Mouse (Mus musculus) liver, postnatal 0 days (tissue): ENCODE measurements at regions not wholly inside any gene's neighbourhood (a gene's known extent, or its start where the extent isn't known, plus 50 kb on each side); places are given as distances from the start of the nearest gene placed in this dataset.

Experiments used
- ATAC-seq: fragments of 200-750 bp; cut with Nextera tagmentation; 2 replicates; pipeline ENCODE4 v1.8.0; 2017; ENCODE audit warnings: mild to moderate bottlenecking, moderate library complexity
- DNase-seq: peaks from one replicate; pipeline ENCODE4 v3.0.0-alpha.2; 2016
- H3K27ac ChIP-seq: fragments of 300-500 bp; sonication (generic); 2 replicates; pipeline ENCODE4 v1.5.1; 2014; ENCODE audit warnings: antibody characterized with exemption, moderate library complexity, mild to moderate bottlenecking, low read depth
- H3K27me3 ChIP-seq: fragments of 300-500 bp; sonication (generic); 2 replicates; pipeline ENCODE4 v1.6.1; 2014; ENCODE audit warnings: low read length, control low read depth, mixed read lengths; ENCODE audit not compliant: insufficient read depth
- H3K36me3 ChIP-seq: fragments of 300-500 bp; sonication (generic); replicated peaks from 2 replicates; pipeline ENCODE4 v1.6.1; 2014; ENCODE audit warnings: mild to moderate bottlenecking, control low read depth, low read length, moderate library complexity, mixed read lengths; ENCODE audit not compliant: insufficient read depth
- H3K4me1 ChIP-seq: fragments of 300-500 bp; sonication (generic); 2 replicates; pipeline ENCODE4 v1.6.1; 2014; ENCODE audit warnings: antibody characterized with exemption, mild to moderate bottlenecking, control low read depth; ENCODE audit not compliant: insufficient read depth
- H3K4me2 ChIP-seq: fragments of 300-500 bp; sonication (generic); 2 replicates; pipeline ENCODE4 v1.6.1; 2014; ENCODE audit warnings: low read depth, mild to moderate bottlenecking, low read length, moderate library complexity, mixed read lengths
- H3K4me3 ChIP-seq: fragments of 300-500 bp; sonication (generic); 2 replicates; pipeline ENCODE4 v1.5.1; 2014; ENCODE audit warnings: low read depth, low read length
- H3K9ac ChIP-seq: fragments of 300-500 bp; sonication (generic); replicated peaks from 2 replicates; pipeline ENCODE4 v1.6.1; 2014; ENCODE audit warnings: mild to moderate bottlenecking, moderate library complexity
- H3K9me3 ChIP-seq: fragments of 300-500 bp; sonication (generic); 2 replicates; pipeline ENCODE4 v1.6.1; 2016; ENCODE audit warnings: mild to moderate bottlenecking, control low read depth, low read length, mixed read lengths
- CTCF ChIP-seq: sonication (generic); IDR thresholded peaks from 2 replicates; pipeline ENCODE4 v1.5.1; 2016; ENCODE audit warnings: antibody characterized with exemption, low read depth
- EP300 ChIP-seq: IDR thresholded peaks from 2 replicates; pipeline ENCODE4 v1.6.1; 2016; ENCODE audit warnings: antibody characterized with exemption, low read depth, mild to moderate bottlenecking
- WGBS: fragments of 180-500 bp; shearing (Covaris S2); extraction: QIAGEN DNeasy Blood & Tissue Kit; methylation state at CpG from one replicate; pipeline ENCODE4 v1.1.7; 2014; ENCODE audit not compliant: insufficient replicate concordance; 5-methylcytosine and 5-hydroxymethylcytosine counted together

DNA sequence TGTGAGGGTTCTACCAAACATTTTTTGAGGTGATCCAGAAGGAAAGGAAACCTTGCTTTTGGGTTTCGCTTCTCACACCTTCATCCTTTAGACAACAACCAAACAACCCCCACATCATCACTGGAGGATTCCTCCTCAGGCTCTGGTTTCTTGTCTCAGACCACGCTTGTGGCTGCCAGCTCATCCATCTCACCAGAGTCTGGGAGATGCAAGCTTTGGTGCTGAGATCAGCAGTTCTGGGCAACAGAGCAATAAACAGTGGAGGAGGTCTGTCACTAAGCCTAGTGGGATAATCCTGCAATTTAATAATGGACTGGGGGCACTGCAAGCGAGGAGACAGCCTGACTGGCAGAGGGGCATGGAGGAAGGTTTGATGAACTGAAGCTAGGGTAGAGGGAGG is 146.3 kb upstream of the Camk1g start:
- 61% methylated on average over 3 of the region's 3 CpGs for WGBS
- Histone ChIP-seq H3K9me3 (no peaks in the 10 kb centered on the region), H3K27me3 (no peaks in the 10 kb centered on the region), H3K4me3 (no peak overlapping the region), H3K4me2 (no peak overlapping the region), H3K4me1 (no peaks in the 10 kb centered on the region), H3K9ac (no peak overlapping the region), H3K36me3 (no peaks in the 10 kb centered on the region), H3K27ac (no peak overlapping the region)
- DNase-seq (no peak), ATAC-seq (no peak)
- TF ChIP-seq EP300 = no peak
- TF ChIP-seq CTCF = no peak

DNA sequence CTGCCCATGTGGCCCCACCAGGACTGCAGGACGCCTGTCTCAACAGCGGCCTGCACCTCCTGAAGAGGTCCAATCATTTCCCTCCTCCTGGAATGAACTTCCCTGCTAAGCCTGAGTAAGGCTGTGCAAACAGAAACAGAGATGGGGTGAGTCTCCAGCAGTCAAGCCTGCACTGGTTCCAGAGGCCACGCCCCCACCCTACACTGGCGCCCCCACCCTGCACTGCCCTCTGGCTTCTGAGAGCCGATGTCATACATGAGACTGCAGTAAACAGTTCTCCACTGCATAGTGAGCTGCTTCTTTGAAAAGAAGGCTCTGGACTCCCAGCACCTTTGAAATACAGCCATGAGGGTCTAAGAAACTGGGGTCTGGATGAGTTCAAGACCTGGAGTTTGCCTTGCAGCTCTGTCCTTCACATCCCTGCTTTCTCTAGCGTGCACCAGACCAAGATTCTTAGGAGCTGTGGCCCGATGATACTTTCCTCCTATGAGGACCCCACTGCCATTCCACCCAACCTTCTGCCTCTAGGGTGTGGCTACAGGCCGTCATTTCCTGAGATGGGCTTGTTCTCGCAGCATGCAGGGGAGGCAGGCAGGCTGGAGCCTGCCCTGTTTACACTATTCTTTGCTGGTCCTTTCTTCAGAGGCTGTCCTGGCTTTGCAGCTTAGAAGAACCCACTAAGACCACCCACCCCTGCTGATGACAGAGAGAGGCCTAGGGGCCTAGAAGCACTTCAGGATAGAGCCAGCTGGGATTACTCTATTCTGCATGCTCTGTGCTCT is 144.0 kb upstream of the Camk1g start:
- Histone ChIP-seq H3K27ac (no peak overlapping the region), H3K4me1 (no peaks in the 10 kb centered on the region), H3K4me3 (no peak overlapping the region), H3K9me3 (no peaks in the 10 kb centered on the region), H3K9ac (no peak overlapping the region), H3K36me3 (no peaks in the 10 kb centered on the region), H3K27me3 (no peaks in the 10 kb centered on the region), H3K4me2 (no peak overlapping the region)
- WGBS = 31% methylated on average over 9 of the region's 9 CpGs
- TF ChIP-seq CTCF (peak; percentile 15; the same call in 1 of the 2 replicates), EP300 (no peak)
- DNase-seq (peak; percentile 29), ATAC-seq (peak; percentile 16; the same call in 1 of the 2 replicates)

- H3K9ac ChIP-seq = no peak overlapping the region
- TF ChIP-seq CTCF (no peak), EP300 (no peak)
- ATAC-seq (peak; percentile 93), DNase-seq (peak; percentile 47)
- no peaks in the 10 kb centered on the region for H3K27me3 ChIP-seq
- H3K4me2 ChIP-seq = no peak overlapping the region
- 59% methylated on average over 8 of the region's 8 CpGs for WGBS
- no peak overlapping the region for H3K4me3 ChIP-seq
- no peak overlapping the region for H3K27ac ChIP-seq
- H3K4me1 ChIP-seq = no peaks in the 10 kb centered on the region
- no peaks in the 10 kb centered on the region for H3K9me3 ChIP-seq
- no peaks in the 10 kb centered on the region for H3K36me3 ChIP-seq
Measured at GRCm38 (mm10) chr1:193510066-193510793, 140.1 kb upstream of the Camk1g start.

GRCm38 (mm10) chr1:193508271-193508670 is 138.2 kb upstream of the Camk1g start:
- Histone ChIP-seq H3K4me3 (no peak overlapping the region), H3K4me1 (no peaks in the 10 kb centered on the region), H3K36me3 (no peaks in the 10 kb centered on the region), H3K4me2 (no peak overlapping the region), H3K27ac (no peak overlapping the region), H3K27me3 (no peaks in the 10 kb centered on the region), H3K9me3 (no peaks in the 10 kb centered on the region), H3K9ac (no peak overlapping the region)
- ATAC-seq (no peak), DNase-seq (no peak)
- no peak for TF ChIP-seq CTCF
- no peak for TF ChIP-seq EP300

GRCm38 (mm10) chr1:193506991-193507390 is 136.9 kb upstream of the Camk1g start:
- no peak overlapping the region for H3K9ac ChIP-seq
- H3K36me3 ChIP-seq = no peaks in the 10 kb centered on the region
- H3K9me3 ChIP-seq = no peaks in the 10 kb centered on the region
- DNase-seq = no peak
- no peaks in the 10 kb centered on the region for H3K27me3 ChIP-seq
- no peak overlapping the region for H3K4me3 ChIP-seq
- H3K4me2 ChIP-seq = no peak overlapping the region
- no peaks in the 10 kb centered on the region for H3K4me1 ChIP-seq
- ATAC-seq = no peak
- 49% methylated on average over 3 of the region's 3 CpGs for WGBS
- TF ChIP-seq CTCF = no peak
- TF ChIP-seq EP300 = no peak
- H3K27ac ChIP-seq = no peak overlapping the region

GRCm38 (mm10) chr1:193505381-193505780 is 135.3 kb upstream of the Camk1g start:
- no peak overlapping the region for H3K9ac ChIP-seq
- no peaks in the 10 kb centered on the region for H3K4me1 ChIP-seq
- H3K4me2 ChIP-seq = no peak overlapping the region
- H3K4me3 ChIP-seq = no peak overlapping the region
- H3K36me3 ChIP-seq = no peaks in the 10 kb centered on the region
- no peak for TF ChIP-seq CTCF
- TF ChIP-seq EP300 = no peak
- H3K27ac ChIP-seq = no peak overlapping the region
- no peak for DNase-seq
- 41% methylated on average over 3 of the region's 3 CpGs for WGBS
- H3K9me3 ChIP-seq = no peaks in the 10 kb centered on the region
- ATAC-seq = no peak
- H3K27me3 ChIP-seq = no peaks in the 10 kb centered on the region
